Mouse (Mus musculus): ENCODE measurements around the gene Wdtc1. TPM values are rescaled to one million over a fixed set of nuclear protein-coding genes. Genes with fewer than 3 reads are reported as not detected.

Gene Wdtc1
- polyA plus RNA-seq (2012; rRNA removed) = 25.4 and 25.7 TPM in 2 replicates

DNA sequence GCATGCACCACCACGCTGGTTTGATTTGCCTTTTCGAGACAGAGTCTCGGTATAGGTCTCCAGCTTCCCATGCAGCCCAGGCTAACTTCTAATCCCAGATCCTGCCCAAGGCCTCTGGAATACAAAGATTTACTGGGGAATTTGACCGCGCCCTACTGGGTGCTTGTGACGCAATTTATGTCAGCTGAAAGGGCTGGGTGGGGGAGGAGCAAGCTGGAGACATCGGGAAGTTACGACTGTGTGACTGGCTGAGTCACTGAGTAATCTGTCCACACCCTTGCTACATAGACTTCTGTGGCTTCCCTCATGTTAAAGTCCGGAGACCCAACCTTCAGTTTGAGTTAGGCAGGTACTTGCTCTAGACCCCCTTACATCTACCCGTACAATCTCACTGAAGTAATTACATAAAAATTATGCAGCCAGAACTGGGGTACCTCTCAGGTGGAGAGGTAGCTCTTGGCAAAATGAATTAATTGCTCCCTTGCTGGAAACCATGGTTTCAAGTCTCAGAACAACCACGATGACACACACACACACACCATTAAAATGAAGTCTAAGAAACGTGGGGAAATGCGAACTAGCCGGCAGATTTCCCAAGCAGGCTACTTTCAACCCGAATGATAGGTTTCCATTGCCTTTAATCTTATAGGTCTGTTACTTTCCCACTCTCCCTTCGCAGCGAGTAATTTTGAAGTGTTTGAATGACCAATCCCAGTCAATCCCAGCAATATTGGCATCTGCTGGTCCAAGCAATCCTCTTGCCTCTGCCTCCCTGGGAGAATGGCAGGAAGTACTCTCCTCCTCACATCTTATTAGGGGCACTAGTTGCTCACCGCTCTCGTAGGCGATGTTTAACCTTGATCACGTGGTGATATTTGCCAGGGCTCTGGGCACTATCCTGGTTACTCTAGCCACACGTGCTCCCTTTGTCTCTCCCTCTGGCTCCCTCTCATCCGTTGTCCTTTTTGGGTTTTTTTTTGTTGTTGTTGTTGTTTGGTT lies at the start of gene Wdtc1:
Wdtc1 (minus strand) TSS at position 115 of the 999 bp plus-strand sequence.

DNA sequence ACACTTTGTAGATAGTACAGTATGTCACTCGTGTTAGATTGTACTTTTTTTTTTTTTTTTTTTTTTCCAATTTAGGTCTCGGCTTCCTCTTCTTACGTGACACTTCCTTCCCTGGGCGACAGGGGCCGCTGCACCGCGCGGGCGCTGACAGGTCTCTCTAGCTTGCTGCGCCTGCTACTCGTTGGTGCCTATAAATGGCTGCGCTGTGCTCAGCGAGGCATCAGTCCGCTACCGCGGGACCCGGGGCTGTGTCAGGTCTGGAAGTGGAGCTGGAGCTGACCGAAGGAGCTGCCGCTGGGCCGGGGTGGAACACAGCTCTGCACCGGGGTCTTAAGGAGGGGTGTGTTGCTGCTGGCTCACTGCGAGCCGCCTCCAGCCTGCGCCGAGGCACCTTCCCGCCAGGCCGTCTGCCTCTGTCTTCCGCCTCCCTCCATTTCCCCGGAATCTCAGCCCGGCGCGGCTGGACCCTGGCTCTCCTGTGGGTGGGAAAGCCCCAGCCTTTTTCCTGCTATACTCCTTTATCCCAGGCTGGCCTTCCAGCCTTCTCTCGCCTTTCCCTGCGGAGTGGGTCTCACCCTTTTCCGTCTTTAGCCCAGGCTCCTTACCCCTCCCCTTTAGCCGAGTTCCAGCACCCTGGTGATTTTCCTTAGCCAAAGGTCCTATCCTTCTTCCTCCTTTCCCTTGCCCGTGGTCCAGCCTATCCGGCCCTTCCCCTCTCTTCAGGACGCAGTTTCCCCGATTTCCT lies 16.4 kb upstream of the Wdtc1 start, which contains the start of gene Slc9a1:
Slc9a1 (plus strand) TSS at position 154 of the 745 bp plus-strand sequence.

GRCm38 (mm10) chr4:133277104-133278026 lies 75.9 kb downstream of the Wdtc1 start, which contains the start of gene Tmem222:
Tmem222 (minus strand) TSS chr4:133277792.

GRCm38 (mm10) chr4:133262882-133263281 lies 90.4 kb downstream of the Wdtc1 start, which contains the start of gene Sytl1:
Sytl1 (minus strand) TSS chr4:133263113.

Other genes with a start within 250 kb of the Wdtc1 start
- 27.1 and 30.1 TPM in 2 replicates for gene Wasf2, start 223.0 kb downstream of the Wdtc1 start, polyA plus RNA-seq (2012; rRNA removed)
- gene Cd164l2, start 141.3 kb downstream of the Wdtc1 start, polyA plus RNA-seq (2012; rRNA removed) = 2.5 and 3.3 TPM in 2 replicates
- 0.08 and 0.09 TPM in 2 replicates for gene Gpr3, start 140.9 kb downstream of the Wdtc1 start, polyA plus RNA-seq (2012; rRNA removed)
- 9.0 and 10.4 TPM in 2 replicates for gene Map3k6, start 112.7 kb downstream of the Wdtc1 start, polyA plus RNA-seq (2012; rRNA removed)
- 78.4 and 102 TPM in 2 replicates for gene Sytl1, start 90.4 kb downstream of the Wdtc1 start, polyA plus RNA-seq (2012; rRNA removed)
- gene Tmem222, start 75.7 kb downstream of the Wdtc1 start, polyA plus RNA-seq (2012; rRNA removed) = 29.8 and 32.1 TPM in 2 replicates
- gene Slc9a1, start 16.2 kb upstream of the Wdtc1 start, polyA plus RNA-seq (2012; rRNA removed) = 114 and 144 TPM in 2 replicates
- gene Tent5b, start 126.7 kb upstream of the Wdtc1 start, polyA plus RNA-seq (2012; rRNA removed) = 15.0 and 35.0 TPM in 2 replicates
- 9.6 and 21.2 TPM in 2 replicates for gene Trnp1, start 145.1 kb upstream of the Wdtc1 start, polyA plus RNA-seq (2012; rRNA removed)
- 33.3 and 37.0 TPM in 2 replicates for gene Kdf1, start 165.5 kb upstream of the Wdtc1 start, polyA plus RNA-seq (2012; rRNA removed)
- gene Nudc, start 192.5 kb upstream of the Wdtc1 start, polyA plus RNA-seq (2012; rRNA removed) = 10.3 TPM in 2 replicates
- 14.8 and 32.2 TPM in 2 replicates for gene Nr0b2, start 199.9 kb upstream of the Wdtc1 start, polyA plus RNA-seq (2012; rRNA removed)
- gene Gpatch3, start 221.3 kb upstream of the Wdtc1 start, polyA plus RNA-seq (2012; rRNA removed) = 3.0 and 4.2 TPM in 2 replicates
- 26.8 and 39.3 TPM in 2 replicates for gene Gpn2, start 230.9 kb upstream of the Wdtc1 start, polyA plus RNA-seq (2012; rRNA removed)
- 216 and 251 TPM in 2 replicates for gene Sfn, start 248.7 kb upstream of the Wdtc1 start, polyA plus RNA-seq (2012; rRNA removed)

Data from stomach, adult 2 months (tissue).